Mouse (Mus musculus): ENCODE measurements around the gene Edc4. TPM values are rescaled to one million over a fixed set of nuclear protein-coding genes. Genes with fewer than 3 reads are reported as not detected.

Edc4 gene
- polyA plus RNA-seq, 1 experiment from 2014 or later, result 43.9 TPM

GRCm38 (mm10) chr8:105889756-105890465 lies 9.2 kb downstream of the Edc4 start:
- no peak overlapping the region for H3K27ac ChIP-seq (ENCODE audit: poor library complexity, severe bottlenecking)
- peaks cover 80% of the 10 kb centered on the region for H3K36me3 ChIP-seq
- 91% methylated on average over 12 of the region's 12 CpGs for WGBS
- H3K4me3 ChIP-seq, result no peak overlapping the region
- no peak overlapping the region for H3K4me2 ChIP-seq
- H3K9ac ChIP-seq, result no peak overlapping the region
- H3K9me3 ChIP-seq (replicated peaks), result no peaks in the 10 kb centered on the region
- H3K4me1 ChIP-seq (replicated peaks), result peaks cover 9% of the 10 kb centered on the region
- H3K27me3 ChIP-seq (replicated peaks), result no peaks in the 10 kb centered on the region
- ATAC-seq (ENCODE audit: insufficient number of reproducible peaks, low FRiP score), result no peak

DNA sequence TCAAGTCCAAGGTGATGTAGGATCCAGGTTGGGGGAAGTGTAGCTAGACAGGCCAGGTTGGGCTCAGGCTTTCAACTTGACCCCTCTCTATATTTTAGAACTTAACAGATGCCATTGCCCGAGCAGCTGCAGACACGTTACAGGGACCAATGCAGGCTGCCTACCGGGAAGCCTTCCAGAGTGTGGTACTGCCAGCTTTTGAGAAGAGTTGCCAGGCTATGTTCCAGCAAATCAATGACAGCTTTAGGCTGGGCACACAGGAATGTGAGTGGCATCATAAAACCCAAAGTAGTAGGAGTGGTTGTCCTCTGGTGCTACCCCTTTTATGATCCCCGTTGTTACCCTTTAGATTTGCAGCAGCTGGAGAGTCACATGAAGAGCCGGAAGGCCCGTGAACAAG lies 10.2 kb downstream of the Edc4 start:
- Histone ChIP-seq H3K4me1 (replicated peaks) (peaks cover 9% of the 10 kb centered on the region), H3K4me3 (no peak overlapping the region), H3K36me3 (peaks cover 70% of the 10 kb centered on the region), H3K27me3 (replicated peaks) (no peaks in the 10 kb centered on the region), H3K4me2 (no peak overlapping the region), H3K9ac (no peak overlapping the region), H3K27ac (ENCODE audit: poor library complexity, severe bottlenecking) (no peak overlapping the region), H3K9me3 (replicated peaks) (no peaks in the 10 kb centered on the region)
- no peak for ATAC-seq (ENCODE audit: insufficient number of reproducible peaks, low FRiP score)
- WGBS, result 90% methylated on average over 6 of the region's 6 CpGs

GRCm38 (mm10) chr8:105892432-105892831 lies 11.8 kb downstream of the Edc4 start:
- H3K4me3 ChIP-seq, result no peak overlapping the region
- peaks cover 55% of the 10 kb centered on the region for H3K36me3 ChIP-seq
- H3K4me1 ChIP-seq (replicated peaks), result peaks cover 9% of the 10 kb centered on the region
- ATAC-seq (ENCODE audit: insufficient number of reproducible peaks, low FRiP score), result no peak
- no peak overlapping the region for H3K9ac ChIP-seq
- H3K4me2 ChIP-seq, result no peak overlapping the region
- 79% methylated on average over 6 of the region's 6 CpGs for WGBS
- no peaks in the 10 kb centered on the region for H3K9me3 ChIP-seq (replicated peaks)
- no peaks in the 10 kb centered on the region for H3K27me3 ChIP-seq (replicated peaks)
- H3K27ac ChIP-seq (ENCODE audit: poor library complexity, severe bottlenecking), result no peak overlapping the region

DNA sequence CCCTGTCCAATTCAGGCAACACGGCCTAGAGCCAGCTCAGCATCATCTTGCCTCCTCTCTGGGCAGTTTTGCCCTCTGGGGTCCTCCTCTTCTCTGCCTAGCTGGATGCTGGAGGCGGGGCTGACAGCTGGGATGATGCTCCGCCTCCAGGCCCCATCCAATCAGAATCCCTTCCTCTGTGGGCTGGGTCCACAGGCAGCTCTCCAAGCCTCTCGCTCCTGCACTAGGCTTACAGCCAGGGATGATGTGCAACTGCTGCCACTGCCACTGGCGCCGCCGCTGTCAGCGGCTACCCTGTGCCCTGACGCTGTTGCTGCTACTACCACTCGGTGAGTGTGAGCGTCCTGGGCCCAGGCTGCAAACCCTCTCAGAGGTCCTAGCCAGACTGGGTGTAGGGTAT lies 12.7 kb downstream of the Edc4 start, which contains the start of gene Nrn1l:
Nrn1l (plus strand) TSS at position 229 of the 400 bp plus-strand sequence.
- Histone ChIP-seq H3K9me3 (replicated peaks) (no peaks in the 10 kb centered on the region), H3K36me3 (peaks cover 45% of the 10 kb centered on the region), H3K27ac (ENCODE audit: poor library complexity, severe bottlenecking) (peak within 1 kb of the TSS; percentile 22; the same call in 1 of the 2 replicates), H3K4me1 (replicated peaks) (peaks cover 9% of the 10 kb centered on the region), H3K27me3 (replicated peaks) (no peaks in the 10 kb centered on the region), H3K9ac (peak within 1 kb of the TSS; percentile 46; the same call in 1 of the 2 replicates), H3K4me2 (peak within 1 kb of the TSS; percentile 29), H3K4me3 (no peak within 1 kb of the TSS)
- 8% methylated on average over 11 of the region's 11 CpGs for WGBS
- ATAC-seq (ENCODE audit: insufficient number of reproducible peaks, low FRiP score), result peak; percentile 82

DNA sequence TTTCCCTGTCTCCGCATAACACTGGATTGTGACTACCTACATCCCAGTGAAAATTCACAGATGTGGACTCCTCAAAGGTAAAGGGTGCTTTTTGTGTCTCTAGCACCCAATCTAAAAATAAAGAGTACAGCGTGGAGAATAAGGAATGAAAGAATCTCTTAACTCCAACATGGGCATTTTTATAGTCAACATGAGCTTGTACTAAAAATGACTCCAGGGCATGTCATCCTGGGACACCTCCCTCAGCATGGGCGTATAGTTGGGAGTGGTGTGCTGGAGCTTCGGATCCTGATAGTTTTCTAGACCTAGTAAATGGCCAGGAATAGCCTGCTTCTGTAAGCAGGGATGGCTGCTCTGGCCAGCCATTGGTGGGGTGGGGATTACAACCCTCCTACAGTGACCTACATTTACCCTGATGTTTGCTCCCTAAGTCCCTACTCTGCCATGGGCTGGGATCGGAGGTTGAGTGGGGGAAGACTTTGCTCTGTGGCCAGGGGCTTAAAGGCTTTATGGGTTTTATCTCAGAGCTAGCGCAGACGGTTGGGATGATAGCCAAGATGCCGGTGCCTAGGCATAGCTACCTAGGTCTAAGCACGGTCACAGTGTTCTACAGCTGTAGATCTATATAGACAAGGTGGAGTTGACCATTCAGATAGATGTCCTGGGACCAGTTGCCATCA lies 17.3 kb downstream of the Edc4 start:
- no peaks in the 10 kb centered on the region; the same call in 1 of the 2 replicates for H3K36me3 ChIP-seq
- WGBS, result 70% methylated on average over 9 of the region's 9 CpGs

GRCm38 (mm10) chr8:105900180-105900940 lies 19.7 kb downstream of the Edc4 start, which contains the start of gene Pskh1:
Gene Pskh1, plus strand, starts transcription at chr8:105900441.
- no peaks in the 10 kb centered on the region for H3K9me3 ChIP-seq (replicated peaks)
- ATAC-seq (ENCODE audit: insufficient number of reproducible peaks, low FRiP score), result peak; percentile 95
- WGBS, result under 1% methylated on average over 67 of the region's 68 CpGs
- peak within 1 kb of the TSS; percentile 88 for H3K27ac ChIP-seq (ENCODE audit: poor library complexity, severe bottlenecking)
- H3K4me2 ChIP-seq, result peak within 1 kb of the TSS; percentile 77
- H3K27me3 ChIP-seq (replicated peaks), result no peaks in the 10 kb centered on the region
- peak within 1 kb of the TSS; percentile 91 for H3K9ac ChIP-seq
- H3K4me1 ChIP-seq (replicated peaks), result peaks cover 9% of the 10 kb centered on the region
- peak within 1 kb of the TSS; percentile 85 for H3K4me3 ChIP-seq
- H3K36me3 ChIP-seq, result peaks cover 3% of the 10 kb centered on the region; the same call in 1 of the 2 replicates

More for the DNA sequence above, 17.3 kb downstream of the Edc4 start:
- Histone ChIP-seq H3K4me1 (replicated peaks) (peaks cover 18% of the 10 kb centered on the region), H3K9ac (no peak overlapping the region), H3K4me2 (no peak overlapping the region), H3K27ac (ENCODE audit: poor library complexity, severe bottlenecking) (no peak overlapping the region), H3K4me3 (no peak overlapping the region), H3K9me3 (replicated peaks) (no peaks in the 10 kb centered on the region), H3K27me3 (replicated peaks) (no peaks in the 10 kb centered on the region)
- no peak for ATAC-seq (ENCODE audit: insufficient number of reproducible peaks, low FRiP score)

DNA sequence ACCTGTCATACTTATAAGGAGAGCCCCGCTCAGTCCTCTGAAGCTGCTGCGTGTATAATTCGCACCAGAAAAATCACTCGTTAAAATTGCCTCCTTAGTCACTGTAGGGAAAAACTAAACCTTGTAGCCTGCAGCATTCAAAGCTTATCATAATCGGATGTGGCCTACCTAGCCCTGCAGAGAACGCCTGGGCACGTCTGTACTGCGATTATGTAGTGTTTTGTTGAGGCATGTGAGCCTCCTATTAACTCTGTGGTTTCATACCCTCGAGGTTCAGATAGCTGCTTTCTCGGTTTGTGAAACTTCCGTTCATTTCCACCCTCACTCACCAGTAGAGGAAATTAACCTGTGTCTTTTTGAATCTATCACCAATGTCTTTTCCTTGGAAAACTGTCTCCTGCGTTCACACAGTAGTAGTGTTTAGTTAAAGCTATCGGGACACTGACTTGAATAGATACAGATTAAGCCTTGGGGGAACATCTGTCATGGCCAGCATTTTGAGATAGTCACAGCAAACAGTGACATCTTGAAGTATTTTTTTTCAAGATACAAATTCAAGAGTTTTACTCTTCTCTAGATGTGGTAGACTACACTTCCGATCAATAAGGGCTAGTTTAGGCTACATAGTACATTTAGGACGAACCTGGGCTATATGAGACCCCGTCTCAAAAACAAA lies 20.4 kb downstream of the Edc4 start:
- Histone ChIP-seq H3K4me3 (peak overlapping the region; percentile 85), H3K36me3 (peaks cover 3% of the 10 kb centered on the region; the same call in 1 of the 2 replicates), H3K27me3 (replicated peaks) (no peaks in the 10 kb centered on the region), H3K4me2 (peak overlapping the region; percentile 77), H3K9ac (peak overlapping the region; percentile 91), H3K9me3 (replicated peaks) (no peaks in the 10 kb centered on the region), H3K4me1 (replicated peaks) (peaks cover 9% of the 10 kb centered on the region), H3K27ac (ENCODE audit: poor library complexity, severe bottlenecking) (peak overlapping the region; percentile 88)
- no peak for ATAC-seq (ENCODE audit: insufficient number of reproducible peaks, low FRiP score)
- 30% methylated on average over 16 of the region's 16 CpGs for WGBS

GRCm38 (mm10) chr8:105919390-105919789 lies 38.7 kb downstream of the Edc4 start:
- Histone ChIP-seq H3K9me3 (replicated peaks) (no peaks in the 10 kb centered on the region), H3K36me3 (peaks cover 36% of the 10 kb centered on the region), H3K4me3 (no peak overlapping the region), H3K27me3 (replicated peaks) (no peaks in the 10 kb centered on the region), H3K4me1 (replicated peaks) (peaks cover 6% of the 10 kb centered on the region), H3K4me2 (no peak overlapping the region), H3K9ac (no peak overlapping the region), H3K27ac (ENCODE audit: poor library complexity, severe bottlenecking) (no peak overlapping the region)
- no peak for ATAC-seq (ENCODE audit: insufficient number of reproducible peaks, low FRiP score)
- WGBS, result 78% methylated on average over 3 of the region's 3 CpGs

GRCm38 (mm10) chr8:105925123-105925522 lies 44.4 kb downstream of the Edc4 start:
- H3K4me3 ChIP-seq, result no peak overlapping the region
- no peak overlapping the region for H3K4me2 ChIP-seq
- H3K9me3 ChIP-seq (replicated peaks), result no peaks in the 10 kb centered on the region
- no peaks in the 10 kb centered on the region for H3K27me3 ChIP-seq (replicated peaks)
- H3K9ac ChIP-seq, result no peak overlapping the region
- H3K36me3 ChIP-seq, result peaks cover 28% of the 10 kb centered on the region
- no peak for ATAC-seq (ENCODE audit: insufficient number of reproducible peaks, low FRiP score)
- peaks cover 8% of the 10 kb centered on the region for H3K4me1 ChIP-seq (replicated peaks)
- WGBS, result 68% methylated on average over 3 of the region's 3 CpGs
- H3K27ac ChIP-seq (ENCODE audit: poor library complexity, severe bottlenecking), result no peak overlapping the region

- Histone ChIP-seq H3K4me1 (replicated peaks) (peaks cover 6% of the 10 kb centered on the region; the same call in 1 of the 2 replicates), H3K4me2 (no peak overlapping the region), H3K27ac (ENCODE audit: poor library complexity, severe bottlenecking) (no peak overlapping the region), H3K9ac (no peak overlapping the region), H3K9me3 (replicated peaks) (no peaks in the 10 kb centered on the region), H3K36me3 (peaks cover 42% of the 10 kb centered on the region), H3K4me3 (no peak overlapping the region), H3K27me3 (replicated peaks) (no peaks in the 10 kb centered on the region)
- ATAC-seq (ENCODE audit: insufficient number of reproducible peaks, low FRiP score), result peak; percentile 13; the same call in 1 of the 2 replicates
- WGBS, result 16% methylated on average over 8 of the region's 8 CpGs
Measured at GRCm38 (mm10) chr8:105930602-105931001, 49.9 kb downstream of the Edc4 start.
